Mouse (Mus musculus) kidney, adult 11 months (tissue): ENCODE data around the gene Atp7b.
A peak's percentile ranks its signal among the peaks of the same experiment; 100 is the strongest.

ENCODE experiments used
- DNase-seq: peaks from one replicate; pipeline ENCODE4 v3.0.0; 2022

Gene Atp7b

DNA sequence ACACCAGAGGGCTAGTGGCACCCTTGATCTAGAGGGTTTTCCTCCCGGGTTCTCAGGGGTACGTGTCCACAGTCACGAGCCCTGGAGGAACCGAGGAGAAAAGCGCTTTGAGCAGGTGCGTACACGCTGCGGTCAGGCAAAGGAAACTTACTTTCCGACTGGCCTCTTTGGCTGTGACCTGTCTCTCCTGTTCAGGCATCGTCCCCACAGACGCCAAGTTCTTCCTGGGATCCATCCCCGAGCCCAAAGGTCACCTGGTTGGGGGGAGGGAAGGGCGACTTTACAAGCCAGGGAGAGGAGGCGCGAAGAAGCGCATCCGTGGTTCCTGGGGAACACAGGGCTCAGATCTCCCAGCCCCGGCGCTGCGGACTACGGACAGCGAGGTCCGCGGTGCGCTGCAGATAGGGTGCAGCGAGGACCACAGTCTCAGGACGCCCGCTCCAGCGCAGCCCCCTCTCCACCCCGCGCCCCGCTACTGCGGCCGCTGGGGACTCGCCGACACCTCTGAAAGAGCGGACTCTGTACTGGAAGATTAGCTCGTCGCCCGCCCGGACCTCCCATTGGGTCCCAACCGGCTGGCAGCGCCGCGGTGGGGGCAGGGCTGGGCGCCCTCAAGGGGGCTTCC is at the start of gene Atp7b:
Gene Atp7b, minus strand, starts transcription at position 485 of the 625 bp plus-strand sequence.
- DNase-seq: peak; percentile 76

- DNase-seq: no peak
Measured at GRCm38 (mm10) chr8:22107020-22107419, 46.9 kb upstream of the Atp7b start.

GRCm38 (mm10) chr8:22091568-22091967 is 31.5 kb upstream of the Atp7b start:
- DNase-seq: no peak

GRCm38 (mm10) chr8:22089226-22089625 is 29.1 kb upstream of the Atp7b start:
- DNase-seq: no peak

- DNase-seq: no peak
Measured at GRCm38 (mm10) chr8:22079313-22080007, 19.4 kb upstream of the Atp7b start.

DNA sequence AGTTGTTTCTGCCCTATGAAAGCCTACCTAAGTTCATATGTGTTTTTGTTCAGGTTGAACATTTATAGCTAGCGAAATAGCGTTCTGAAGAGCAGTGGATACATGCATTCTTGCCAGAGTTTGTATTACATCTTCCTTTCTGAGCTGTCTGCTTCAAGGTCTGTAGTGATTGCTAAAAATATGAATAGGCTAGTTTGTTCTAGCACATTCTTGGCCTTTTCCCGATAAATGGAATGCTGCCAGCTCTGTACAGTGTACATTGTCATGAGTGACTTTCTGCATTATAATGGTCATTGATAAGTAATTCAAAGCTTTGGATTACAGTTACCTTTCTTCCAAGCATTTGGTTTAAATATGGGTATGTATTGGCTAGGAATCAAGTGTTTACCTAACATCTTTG is 1.0 kb upstream of the Atp7b start:
- DNase-seq: no peak

GRCm38 (mm10) chr8:22060446-22060889 is 363 bp upstream of the Atp7b start, which contains the start of gene Alg11:
TSS of gene Alg11 (plus strand) at chr8:22060721.
- peak; percentile 98 for DNase-seq

DNA sequence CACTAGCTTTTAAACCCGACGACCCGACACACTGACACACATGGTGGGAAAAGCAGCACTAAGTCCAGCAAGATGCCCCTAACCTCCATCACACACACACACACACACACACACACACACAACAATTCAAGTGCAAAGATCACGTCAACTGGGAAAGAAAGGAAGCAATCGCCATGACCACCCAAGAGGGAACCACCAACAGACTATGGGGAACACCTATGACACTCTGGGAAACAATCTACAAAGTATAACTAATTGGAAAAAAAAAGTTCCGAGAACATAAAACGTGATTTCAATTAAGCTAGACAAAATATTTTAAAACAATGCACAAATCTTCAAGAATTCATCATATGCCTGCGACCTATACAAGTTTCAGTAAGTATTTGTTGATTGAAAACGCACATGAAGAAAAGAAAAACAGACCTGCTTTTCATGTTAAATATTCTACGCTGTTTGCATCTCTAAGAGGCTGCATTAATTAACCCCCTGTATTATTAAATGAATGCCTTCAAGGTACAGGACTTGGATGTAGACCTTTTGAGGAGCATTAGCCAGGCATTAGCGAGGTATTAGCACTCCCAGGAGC is 859 bp downstream of the Atp7b start:
- DNase-seq: no peak

GRCm38 (mm10) chr8:22058368-22058767 is 1.7 kb downstream of the Atp7b start:
- DNase-seq: no peak

- DNase-seq: no peak
Measured at GRCm38 (mm10) chr8:22056850-22057249, 3.3 kb downstream of the Atp7b start.

- no peak for DNase-seq
Measured at GRCm38 (mm10) chr8:22055492-22055877, 4.6 kb downstream of the Atp7b start.

- DNase-seq: no peak
Measured at GRCm38 (mm10) chr8:22054674-22055491, 5.2 kb downstream of the Atp7b start.

- peak; percentile 36 for DNase-seq
Measured at GRCm38 (mm10) chr8:22047699-22048464, 12.2 kb downstream of the Atp7b start.

GRCm38 (mm10) chr8:22043706-22044105 is 16.4 kb downstream of the Atp7b start:
- no peak for DNase-seq

GRCm38 (mm10) chr8:22042515-22042914 is 17.6 kb downstream of the Atp7b start:
- no peak for DNase-seq

DNA sequence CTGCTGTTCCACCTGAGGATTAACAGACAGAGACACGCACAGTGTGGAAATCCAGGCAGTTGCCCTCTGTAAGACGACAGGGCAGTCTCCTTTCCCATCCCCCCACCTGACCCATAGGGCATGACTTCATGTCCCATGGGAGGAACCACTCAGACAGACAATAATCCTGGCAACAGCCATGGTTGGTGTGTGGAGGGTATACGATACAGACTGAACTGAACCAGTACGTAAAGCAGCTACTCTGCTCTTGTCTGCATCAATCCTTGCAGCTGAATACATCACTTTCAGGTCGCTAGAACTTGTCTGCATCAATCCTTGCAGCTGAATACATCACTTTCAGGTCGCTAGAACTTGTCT is 20.0 kb downstream of the Atp7b start:
- no peak for DNase-seq

GRCm38 (mm10) chr8:22039468-22040152 is 20.5 kb downstream of the Atp7b start:
- DNase-seq: no peak

GRCm38 (mm10) chr8:22037022-22037421 is 23.1 kb downstream of the Atp7b start:
- DNase-seq: peak; percentile 40

DNA sequence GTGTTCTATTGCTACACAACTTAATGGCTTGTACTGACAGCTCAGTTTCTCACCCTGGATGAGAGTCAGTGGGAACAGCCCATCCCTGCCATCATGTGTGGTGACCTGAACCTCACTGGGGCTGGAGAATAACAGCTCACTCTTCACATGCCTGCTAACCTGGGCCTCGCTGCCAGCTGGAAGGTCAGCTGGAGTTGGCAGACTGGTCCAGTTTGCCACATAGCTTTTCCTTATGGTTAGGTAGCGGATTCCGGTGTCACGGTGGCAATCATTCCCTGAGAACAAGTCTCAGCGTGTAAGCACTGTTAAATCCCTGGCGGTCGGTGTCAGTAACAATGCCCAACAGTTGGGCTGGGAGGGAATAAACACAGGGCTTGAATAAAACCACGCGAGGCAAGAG is 24.0 kb downstream of the Atp7b start:
- no peak for DNase-seq

DNA sequence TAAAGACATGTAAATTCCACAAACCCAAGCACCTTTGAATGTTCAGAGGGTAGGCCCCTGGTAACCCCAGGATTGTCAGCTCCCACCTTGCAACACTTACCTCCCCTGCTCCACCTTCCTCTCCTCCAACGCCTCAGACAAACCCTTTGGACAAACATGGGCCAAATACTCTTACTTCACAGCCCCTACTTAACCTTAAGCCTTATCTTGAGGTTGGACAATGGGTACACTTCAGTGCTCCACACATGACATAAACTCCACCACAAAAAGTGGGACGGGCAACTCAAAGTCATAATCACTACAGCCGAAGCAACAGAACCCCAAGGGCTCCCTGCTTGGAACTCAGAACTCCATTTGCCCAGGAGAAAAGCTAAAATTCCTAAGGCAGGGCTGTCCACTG is 29.1 kb downstream of the Atp7b start:
- DNase-seq: no peak

DNA sequence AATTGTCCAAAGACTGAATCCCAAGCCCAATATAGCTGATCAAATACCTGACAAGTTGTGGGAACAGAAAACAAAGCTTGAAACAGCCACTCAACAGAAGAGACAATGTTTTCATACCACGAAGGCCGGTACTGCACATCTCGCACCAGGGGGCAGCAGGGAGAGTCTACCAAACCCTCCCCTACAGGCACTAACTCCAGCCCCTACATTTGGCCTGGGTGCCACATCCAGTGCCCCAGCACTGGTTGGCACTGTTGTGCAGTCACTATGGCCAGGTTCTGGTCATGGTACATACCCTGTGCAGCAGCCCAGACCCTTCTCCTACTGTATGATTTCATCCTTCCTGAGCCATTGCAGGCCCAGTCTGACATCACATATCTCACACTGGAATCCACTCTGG is 31.1 kb downstream of the Atp7b start:
- DNase-seq: no peak

GRCm38 (mm10) chr8:22025241-22025640 is 34.9 kb downstream of the Atp7b start:
- no peak for DNase-seq
